Mouse (Mus musculus) hindbrain, embryonic 16.5 days (tissue): ENCODE results near the gene Zfp335. TPM values are rescaled to one million over a fixed set of nuclear protein-coding genes. Genes with fewer than 3 reads are reported as not detected.
"Not testable (repeated sequence)": the region's sequence is repeated elsewhere in the genome, so short reads cannot be mapped to it uniquely, and the experiment has no call there.

ENCODE experiments used
- ATAC-seq: fragments of 200-750 bp; cut with Nextera tagmentation; 2 replicates; pipeline ENCODE4 v1.8.0; 2017; ENCODE audit warnings: moderate TSS enrichment, moderate library complexity
- H3K27ac ChIP-seq: fragments of 300-500 bp; sonication (generic); 2 replicates; pipeline ENCODE4 v1.5.1; 2014; ENCODE audit warnings: low read depth, mild to moderate bottlenecking, control low read depth, low read length, moderate library complexity
- H3K27me3 ChIP-seq: fragments of 300-500 bp; sonication (generic); replicated peaks from 2 replicates; pipeline ENCODE4 v1.6.1; 2014; ENCODE audit warnings: low read length; ENCODE audit not compliant: control insufficient read depth, insufficient read depth
- H3K36me3 ChIP-seq: fragments of 300-500 bp; sonication (generic); 2 replicates; pipeline ENCODE4 v1.6.1; 2014; ENCODE audit warnings: mild to moderate bottlenecking, low read length, moderate library complexity, mixed read lengths; ENCODE audit not compliant: control insufficient read depth, insufficient read depth
- H3K4me1 ChIP-seq: fragments of 300-500 bp; sonication (generic); 2 replicates; pipeline ENCODE4 v1.6.1; 2014; ENCODE audit warnings: low read depth, low read length; ENCODE audit not compliant: control insufficient read depth, insufficient read depth
- H3K4me2 ChIP-seq: fragments of 300-500 bp; sonication (generic); 2 replicates; pipeline ENCODE4 v1.6.1; 2014; ENCODE audit warnings: mild to moderate bottlenecking, low read length, control low read depth, moderate library complexity
- H3K4me3 ChIP-seq: fragments of 300-500 bp; sonication (generic); 2 replicates; pipeline ENCODE4 v1.5.1; 2014; ENCODE audit warnings: mild to moderate bottlenecking, low read length, control low read depth, moderate library complexity
- H3K9ac ChIP-seq: fragments of 300-500 bp; sonication (generic); 2 replicates; pipeline ENCODE4 v1.6.1; 2014; ENCODE audit warnings: low read depth, mild to moderate bottlenecking, control low read depth, low read length, moderate library complexity
- H3K9me3 ChIP-seq: fragments of 300-500 bp; sonication (generic); 2 replicates; pipeline ENCODE4 v1.6.1; 2014; ENCODE audit warnings: mild to moderate bottlenecking, low read length, moderate library complexity; ENCODE audit not compliant: control insufficient read depth
- WGBS: fragments of 180-500 bp; shearing (Covaris S2); extraction: QIAGEN DNeasy Blood & Tissue Kit; methylation state at CpG from one replicate; pipeline ENCODE4 v1.1.7; 2014; 5-methylcytosine and 5-hydroxymethylcytosine counted together
- polyA plus RNA-seq: library from polyadenylated mRNA; unstranded; fragments of >200 nt; fragmentation: Nextera tagmentation; extraction: Ambion mirVana; gene quantifications from 2 replicates; pipeline ENCODE4 v1.2.1, GENCODE M21; 2015

Zfp335 gene
- polyA plus RNA-seq, 1 experiment from 2014 or later = 13.4 TPM

DNA sequence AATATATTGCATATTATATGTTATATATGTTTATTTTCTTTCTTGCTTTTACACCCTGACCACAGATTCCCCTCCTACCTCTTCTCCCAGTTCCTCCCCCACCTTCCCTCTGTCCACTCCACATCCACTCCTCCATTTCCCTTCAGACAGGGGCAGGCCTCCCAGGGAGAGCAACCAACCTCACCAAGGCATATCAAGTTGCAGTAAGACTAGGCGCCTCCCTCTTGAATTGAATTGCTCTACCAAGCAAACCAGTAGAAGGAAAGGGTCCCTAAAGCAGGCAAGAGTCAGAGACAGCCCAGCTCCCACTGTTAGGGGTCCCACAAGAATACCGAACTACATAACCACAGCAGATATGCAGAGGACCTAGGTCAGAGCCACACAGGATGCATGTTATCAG, 52.4 kb downstream of the Zfp335 start:
- peaks cover 8% of the 10 kb centered on the region; the same call in 1 of the 2 replicates for H3K27me3 ChIP-seq
- H3K9me3 ChIP-seq = no peaks in the 10 kb centered on the region
- WGBS = 54% methylated on average over 2 of the region's 2 CpGs
- ATAC-seq = no peak
- no peak overlapping the region for H3K27ac ChIP-seq
- H3K36me3 ChIP-seq = no peaks in the 10 kb centered on the region
- H3K4me1 ChIP-seq = peaks cover 21% of the 10 kb centered on the region
- no peak overlapping the region for H3K4me2 ChIP-seq
- H3K4me3 ChIP-seq = no peak overlapping the region
- H3K9ac ChIP-seq = no peak overlapping the region

GRCm38 (mm10) chr2:164857842-164858553, 53.6 kb downstream of the Zfp335 start:
- Histone ChIP-seq H3K27me3 (peaks cover 8% of the 10 kb centered on the region; the same call in 1 of the 2 replicates), H3K27ac (peak overlapping the region; percentile 21; the same call in 1 of the 2 replicates), H3K4me1 (peaks cover 21% of the 10 kb centered on the region), H3K4me3 (peak overlapping the region; percentile 35), H3K9ac (peak overlapping the region; percentile 56; the same call in 1 of the 2 replicates), H3K9me3 (no peaks in the 10 kb centered on the region), H3K36me3 (no peaks in the 10 kb centered on the region), H3K4me2 (peak overlapping the region; percentile 58)
- ATAC-seq = peak; percentile 8; the same call in 1 of the 2 replicates
- WGBS = 3% methylated on average over 19 of the region's 19 CpGs

- under 1% methylated on average over 41 of the region's 47 CpGs for WGBS
- peaks cover 8% of the 10 kb centered on the region; the same call in 1 of the 2 replicates for H3K27me3 ChIP-seq
- H3K4me3 ChIP-seq = peak within 1 kb of the TSS; percentile 35
- peaks cover 21% of the 10 kb centered on the region for H3K4me1 ChIP-seq
- H3K9me3 ChIP-seq = no peaks in the 10 kb centered on the region
- H3K36me3 ChIP-seq = no peaks in the 10 kb centered on the region
- peak; percentile 74 for ATAC-seq
- H3K9ac ChIP-seq = peak within 1 kb of the TSS; percentile 56
- peak within 1 kb of the TSS; percentile 58 for H3K4me2 ChIP-seq
- peak within 1 kb of the TSS; percentile 21; the same call in 1 of the 2 replicates for H3K27ac ChIP-seq
These were observed 54.3 kb downstream of the Zfp335 start, which contains the start of gene Pltp for GRCm38 (mm10) chr2:164857101-164857821. Gene Pltp, minus strand, starts transcription at chr2:164857711.

DNA sequence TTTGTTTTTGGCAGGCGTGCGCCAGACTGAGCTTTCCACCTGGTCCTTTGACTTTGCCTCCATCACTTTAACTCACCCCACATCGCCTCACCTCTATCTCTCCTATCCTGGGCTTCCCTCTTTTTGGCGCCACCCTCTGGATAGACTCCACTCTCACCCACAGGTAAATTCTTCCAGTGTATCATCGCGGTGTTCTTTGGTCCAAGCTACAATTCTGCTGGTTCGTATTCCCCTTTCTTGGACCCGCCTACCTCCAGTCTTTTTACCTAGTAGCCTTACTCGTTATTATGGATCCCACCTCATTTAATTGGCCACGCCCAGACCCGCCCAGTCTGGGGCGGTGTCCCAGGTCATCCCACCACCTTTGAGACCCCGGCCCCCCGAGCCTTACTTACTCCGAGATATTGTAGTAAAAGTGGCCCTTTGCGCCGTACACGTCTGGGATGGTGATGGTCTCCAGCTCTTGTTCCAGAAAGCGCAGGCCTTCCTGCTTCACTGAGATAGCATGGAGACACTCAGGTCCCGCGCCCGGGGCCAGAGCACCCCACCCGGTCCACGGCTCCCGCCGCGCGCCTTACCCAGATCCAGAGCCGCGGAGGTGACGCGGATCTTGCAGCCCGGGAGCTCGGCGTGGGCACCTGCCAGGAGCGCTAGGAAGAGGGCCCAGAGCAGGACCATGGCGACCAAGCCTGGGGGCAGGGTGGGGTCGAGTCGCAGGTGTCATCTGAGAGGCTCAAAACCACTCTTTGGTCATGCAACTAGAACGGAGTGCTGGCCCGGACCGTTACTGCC, 55.1 kb downstream of the Zfp335 start:
- H3K9me3 ChIP-seq = no peaks in the 10 kb centered on the region
- H3K27ac ChIP-seq = no peak overlapping the region; the same call in 1 of the 2 replicates
- H3K36me3 ChIP-seq = no peaks in the 10 kb centered on the region
- WGBS = under 1% methylated on average over 42 of the region's 42 CpGs
- peaks cover 17% of the 10 kb centered on the region for H3K4me1 ChIP-seq
- H3K4me2 ChIP-seq = peak overlapping the region; percentile 58
- ATAC-seq = peak; percentile 25; the same call in 1 of the 2 replicates
- H3K27me3 ChIP-seq = peaks cover 8% of the 10 kb centered on the region; the same call in 1 of the 2 replicates
- peak overlapping the region; percentile 35 for H3K4me3 ChIP-seq
- H3K9ac ChIP-seq = peak overlapping the region; percentile 56

DNA sequence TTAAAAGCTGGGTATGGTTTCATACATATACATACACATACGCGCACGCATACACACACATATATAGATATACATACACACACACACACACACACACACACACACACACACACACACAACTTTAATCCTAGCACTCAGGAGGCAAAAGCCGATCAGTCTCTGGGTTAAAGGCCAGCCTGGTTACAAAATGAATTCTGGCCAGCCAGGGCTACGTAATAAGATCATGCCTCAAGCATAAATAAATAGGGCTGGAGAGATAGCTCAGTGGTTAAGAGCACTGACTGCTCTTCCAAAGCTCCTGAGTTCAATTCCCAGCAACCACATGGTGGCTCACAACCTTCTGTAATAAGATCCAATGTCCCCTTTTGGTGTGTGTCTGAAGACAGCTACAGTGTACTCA, 56.0 kb downstream of the Zfp335 start:
- WGBS = 84% methylated on average over 5 of the region's 5 CpGs
- not testable (repeated sequence) for H3K27ac ChIP-seq, ATAC-seq, H3K4me2 ChIP-seq, H3K9me3 ChIP-seq, H3K4me3 ChIP-seq, H3K36me3 ChIP-seq, H3K9ac ChIP-seq, H3K27me3 ChIP-seq
- H3K4me1 ChIP-seq = peaks cover 17% of the 10 kb centered on the region

- WGBS = 93% methylated on average over 8 of the region's 8 CpGs
These were observed 61.5 kb downstream of the Zfp335 start for GRCm38 (mm10) chr2:164850061-164850460.

DNA sequence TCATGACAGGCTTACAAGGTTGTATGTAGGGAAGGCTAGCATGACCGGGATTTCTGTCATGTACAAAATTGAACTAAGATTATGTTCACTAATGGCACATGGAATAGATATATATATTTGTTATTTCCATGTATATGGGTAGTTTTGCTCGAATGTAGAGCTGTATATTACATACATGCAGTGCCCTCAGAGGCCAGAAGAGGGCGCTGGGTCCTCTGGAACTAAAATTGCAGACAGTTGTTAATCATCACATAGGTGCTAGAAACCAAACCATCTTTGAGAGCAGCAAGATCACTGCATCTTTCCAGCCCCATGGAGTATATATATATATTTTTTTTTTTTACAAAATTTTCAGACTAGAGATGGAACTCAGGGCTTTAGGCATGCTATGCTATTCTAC, 65.8 kb downstream of the Zfp335 start:
- Histone ChIP-seq H3K27me3 (no peaks in the 10 kb centered on the region), H3K4me3 (no peak overlapping the region)
- 53% methylated on average over 3 of the region's 3 CpGs for WGBS

More at GRCm38 (mm10) chr2:164850061-164850460, 61.5 kb downstream of the Zfp335 start:
- Histone ChIP-seq H3K4me3 (no peak overlapping the region), H3K9ac (no peak overlapping the region), H3K27ac (no peak overlapping the region), H3K9me3 (no peaks in the 10 kb centered on the region), H3K36me3 (no peaks in the 10 kb centered on the region), H3K4me1 (no peaks in the 10 kb centered on the region), H3K4me2 (no peak overlapping the region), H3K27me3 (no peaks in the 10 kb centered on the region; the same call in 1 of the 2 replicates)
- no peak for ATAC-seq

More for the DNA sequence above, 65.8 kb downstream of the Zfp335 start:
- H3K9me3 ChIP-seq = no peaks in the 10 kb centered on the region
- no peak overlapping the region for H3K27ac ChIP-seq
- ATAC-seq = no peak
- H3K4me2 ChIP-seq = no peak overlapping the region
- no peaks in the 10 kb centered on the region for H3K4me1 ChIP-seq
- H3K9ac ChIP-seq = no peak overlapping the region
- no peaks in the 10 kb centered on the region for H3K36me3 ChIP-seq
